Mouse (Mus musculus) brain, embryonic 18.5 days (tissue): Measurements from ENCODE around the gene Zfp383.
"Not testable (repeated sequence)": the region's sequence is repeated elsewhere in the genome, so short reads cannot be mapped to it uniquely, and the experiment has no call there.

Experiments used
- DNase-seq: peaks from one replicate; pipeline ENCODE4 v3.0.0-alpha.2; 2012; ENCODE audit warnings: low read depth, low spot score

The Zfp383 gene

GRCm38 (mm10) chr7:29938856-29939255 is 30.8 kb downstream of the Zfp383 start:
- no peak for DNase-seq

- DNase-seq: no peak
Measured at GRCm38 (mm10) chr7:29941027-29941426, 33.0 kb downstream of the Zfp383 start.

GRCm38 (mm10) chr7:29942740-29943139 is 34.7 kb downstream of the Zfp383 start:
- DNase-seq: no peak

GRCm38 (mm10) chr7:29943720-29944119 is 35.7 kb downstream of the Zfp383 start:
- DNase-seq: no peak

GRCm38 (mm10) chr7:29944201-29944600 is 36.2 kb downstream of the Zfp383 start:
- DNase-seq: no peak

- DNase-seq: no peak
Measured at GRCm38 (mm10) chr7:29953086-29953485, 45.1 kb downstream of the Zfp383 start.

GRCm38 (mm10) chr7:29953513-29954401 is 45.7 kb downstream of the Zfp383 start, which contains the start of gene Zfp74:
TSS of gene Zfp74 (minus strand) at chr7:29954089.
- peak; percentile 58 for DNase-seq

- DNase-seq: no peak
Measured at GRCm38 (mm10) chr7:29954731-29955130, 46.7 kb downstream of the Zfp383 start.

GRCm38 (mm10) chr7:29956257-29956656 is 48.2 kb downstream of the Zfp383 start:
- DNase-seq: no peak

- DNase-seq: no peak
Measured at GRCm38 (mm10) chr7:29958125-29958724, 50.2 kb downstream of the Zfp383 start.

GRCm38 (mm10) chr7:29959004-29959403 is 51.0 kb downstream of the Zfp383 start:
- DNase-seq: no peak

- DNase-seq: not testable (repeated sequence)
Measured at GRCm38 (mm10) chr7:29965115-29965810, 57.2 kb downstream of the Zfp383 start.
